8 mouse cellular contexts compared by ENCODE assay signal in genomic region chr19:45804593-45805368, GRCm38 (mm10). TPM values are rescaled to one million over a fixed set of nuclear protein-coding genes. Genes with fewer than 3 reads are reported as not detected.
A peak's percentile ranks its signal among the peaks of the same experiment; 100 is the strongest.
DNase-seq lines count a peak whose midpoint lies in the region; ATAC-seq and TF ChIP-seq lines count a peak whose summit lies in the region.
"Had no signal": no experiment of that assay in that cellular context is flagged by ENCODE, and none has a peak within 500 bp of the region (broad histone marks: within the 10 kb centered on the region; RNA-seq: fewer than 3 reads in every experiment).

No protein-coding gene starts in this region.

- H3K36me3 ChIP-seq in neural tube, embryonic 15.5 days, result no peaks in the 10 kb centered on the region
- H3K36me3 ChIP-seq in heart, embryonic 13.5 days, result no peaks in the 10 kb centered on the region
- no peaks in the 10 kb centered on the region for H3K36me3 ChIP-seq in liver, adult 2 months (ENCODE audit: control insufficient read depth, insufficient read depth, low read length)
- H3K36me3 ChIP-seq: limb, embryonic 15.5 days had no signal

- peak; percentile 49 for TF ChIP-seq CTCF in bone marrow macrophage, adult 2 months (IDR thresholded peaks at IDR 0.05; ENCODE audit: low read depth, low read length)
- peak; percentile 70 for TF ChIP-seq CTCF in liver, adult 2 months (IDR thresholded peaks at IDR 0.05; ENCODE audit: low read depth, low read length)

- no peaks in the 10 kb centered on the region for H3K27me3 ChIP-seq in neural tube, embryonic 15.5 days (replicated peaks)
- peaks cover 14% of the 10 kb centered on the region for H3K27me3 ChIP-seq in heart, embryonic 13.5 days (replicated peaks)
- no peaks in the 10 kb centered on the region for H3K27me3 ChIP-seq in liver, adult 2 months (ENCODE audit: control insufficient read depth, insufficient read depth, low read length)

- no peak for TF ChIP-seq POLR2A in bone marrow macrophage, adult 2 months (IDR thresholded peaks at IDR 0.05; ENCODE audit: borderline replicate concordance, low read depth, low read length)
- no peak for TF ChIP-seq POLR2A in liver, adult 2 months (IDR thresholded peaks at IDR 0.05; ENCODE audit: extremely low read depth, insufficient read depth, low read length)

- DNase-seq in neural tube, embryonic 10.5 days (ENCODE audit: extremely low spot score, low spot score), result peak; percentile 42
- peak; percentile 39 for DNase-seq in liver, adult 2 months (ENCODE audit: extremely low read depth, low read depth, low spot score)
- peak; percentile 82 for DNase-seq in retina, embryonic 14.5 days (ENCODE audit: low spot score)
- no peak for DNase-seq in c-Kit-positive CD71-positive TER-119-positive erythroid progenitor cells, embryonic 14.5 days (ENCODE audit: low spot score)

- H3K4me3 ChIP-seq in neural tube, embryonic 15.5 days (replicated peaks), result no peak overlapping the region
- H3K4me3 ChIP-seq in bone marrow macrophage, adult 2 months (ENCODE audit: insufficient read depth, low read length), result no peak overlapping the region; the same call in 1 of the 2 replicates
- H3K4me3 ChIP-seq in heart, embryonic 13.5 days, result no peak overlapping the region
- no peak overlapping the region for H3K4me3 ChIP-seq in liver, adult 2 months (ENCODE audit: insufficient read depth, low read depth, low read length)
- H3K4me3 ChIP-seq: limb, embryonic 15.5 days had no signal

- no peak overlapping the region for H3K4me2 ChIP-seq in neural tube, embryonic 15.5 days
- peak overlapping the region; percentile 36; the same call in 1 of the 2 replicates for H3K4me2 ChIP-seq in heart, embryonic 13.5 days
- H3K4me2 ChIP-seq: limb, embryonic 15.5 days had no signal

- no peak; the same call in 1 of the 2 replicates for ATAC-seq in neural tube, embryonic 15.5 days (ENCODE audit: low FRiP score)
- no peak; the same call in 1 of the 2 replicates for ATAC-seq in heart, embryonic 13.5 days (ENCODE audit: extremely low read depth, insufficient number of reproducible peaks, low FRiP score, low TSS enrichment)

- H3K9ac ChIP-seq in neural tube, embryonic 15.5 days (replicated peaks), result no peak overlapping the region
- H3K9ac ChIP-seq in heart, embryonic 13.5 days, result no peak overlapping the region
- no peak overlapping the region for H3K9ac ChIP-seq in liver, adult 2 months (ENCODE audit: low read depth, low read length)

- peaks cover 13% of the 10 kb centered on the region for H3K4me1 ChIP-seq in neural tube, embryonic 15.5 days
- no peaks in the 10 kb centered on the region for H3K4me1 ChIP-seq in bone marrow macrophage, adult 2 months (ENCODE audit: control insufficient read depth, insufficient read depth, low read length)
- H3K4me1 ChIP-seq in heart, embryonic 13.5 days, result no peaks in the 10 kb centered on the region
- no peaks in the 10 kb centered on the region for H3K4me1 ChIP-seq in liver, adult 2 months (ENCODE audit: control insufficient read depth, insufficient read depth, low read length)

- 21% methylated on average over 12 of the region's 12 CpGs for WGBS in neural tube, embryonic 15.5 days
- WGBS in heart, embryonic 13.5 days, result 20% methylated on average over 12 of the region's 12 CpGs
- WGBS in liver, adult 2 months, result 32% methylated on average over 12 of the region's 12 CpGs

- H3K9me3 ChIP-seq in neural tube, embryonic 15.5 days (replicated peaks), result no peaks in the 10 kb centered on the region
- no peaks in the 10 kb centered on the region for H3K9me3 ChIP-seq in heart, embryonic 13.5 days
- H3K9me3 ChIP-seq: limb, embryonic 15.5 days had no signal

- no peak overlapping the region for H3K27ac ChIP-seq in neural tube, embryonic 15.5 days (replicated peaks)
- H3K27ac ChIP-seq in bone marrow macrophage, adult 2 months (ENCODE audit: insufficient read depth, low read depth, low read length), result no peak overlapping the region
- H3K27ac ChIP-seq in heart, embryonic 13.5 days (replicated peaks), result no peak overlapping the region
- H3K27ac ChIP-seq in liver, adult 2 months (replicated peaks; ENCODE audit: insufficient read depth, low read depth, low read length), result no peak overlapping the region
- H3K27ac ChIP-seq: limb, embryonic 15.5 days had no signal

- H3K79me2 ChIP-seq in liver, adult 2 months (ENCODE audit: control insufficient read depth, insufficient read depth, low read length), result no peaks in the 10 kb centered on the region

RNA-seq across cellular contexts. Expression of gene Kcnip2, which starts 11.1 kb away (rescaled TPM):
- polyA plus RNA-seq in neural tube, embryonic 15.5 days (2015; fragmentation: Nextera tagmentation; extraction: Ambion mirVana), result 19.1 and 19.4 TPM in 2 replicates
- not detected in 2 replicates for polyA plus RNA-seq in bone marrow macrophage, adult 2 months (2012; ENCODE audit: insufficient read depth, insufficient read length, missing spikeins)
- polyA plus RNA-seq in heart, embryonic 13.5 days (2015; fragmentation: Nextera tagmentation; extraction: Ambion mirVana), result 0.66 and 0.76 TPM in 2 replicates
- total RNA-seq in liver, adult 2 months (2014; rRNA removed), result not detected in 2 replicates
- polyA plus RNA-seq in liver, adult 2 months (2012; rRNA removed), result 0.02 and 0.04 TPM in 2 replicates

RNA-seq across cellular contexts. Expression of gene Mgea5, which starts 21.1 kb away (rescaled TPM):
- 64.6 and 71.2 TPM in 2 replicates for polyA plus RNA-seq in neural tube, embryonic 15.5 days (2015; fragmentation: Nextera tagmentation; extraction: Ambion mirVana)
- polyA plus RNA-seq in bone marrow macrophage, adult 2 months (2012; ENCODE audit: insufficient read depth, insufficient read length, missing spikeins), result 84.9 and 93.8 TPM in 2 replicates
- polyA plus RNA-seq in heart, embryonic 13.5 days (2015; fragmentation: Nextera tagmentation; extraction: Ambion mirVana), result 32.6 and 33.4 TPM in 2 replicates
- 44.3 and 51.1 TPM in 2 replicates for total RNA-seq in liver, adult 2 months (2014; rRNA removed)
- 9.4 and 11.1 TPM in 2 replicates for polyA plus RNA-seq in liver, adult 2 months (2012; rRNA removed)

RNA-seq across cellular contexts. Expression of gene Npm3, which starts 55.4 kb away (rescaled TPM):
- polyA plus RNA-seq in neural tube, embryonic 15.5 days (2015; fragmentation: Nextera tagmentation; extraction: Ambion mirVana), result 7.1 and 9.1 TPM in 2 replicates
- 24.7 and 34.9 TPM in 2 replicates for polyA plus RNA-seq in bone marrow macrophage, adult 2 months (2012; ENCODE audit: insufficient read depth, insufficient read length, missing spikeins)
- polyA plus RNA-seq in heart, embryonic 13.5 days (2015; fragmentation: Nextera tagmentation; extraction: Ambion mirVana), result 9.9 and 11.2 TPM in 2 replicates
- total RNA-seq in liver, adult 2 months (2014; rRNA removed), result 23.0 and 29.1 TPM in 2 replicates
- polyA plus RNA-seq in liver, adult 2 months (2012; rRNA removed), result 31.7 and 32.2 TPM in 2 replicates

Comparison
In these comparisons a context has a peak if more than half of its experiments do, and no peak if none do; other contexts are left out.
1. RNA of gene Kcnip2, which starts 11.1 kb away (polyA plus RNA-seq): 19.1 to 19.4 TPM in neural tube, embryonic 15.5 days; 0.66 to 0.76 TPM in heart, embryonic 13.5 days, not detected in bone marrow macrophage, adult 2 months and 0.02 to 0.04 TPM in liver, adult 2 months; every median in the first group is over 10 times any median in the second.